Mouse (Mus musculus): ENCODE results near the gene Neb. TPM values are rescaled to one million over a fixed set of nuclear protein-coding genes. Genes with fewer than 3 reads are reported as not detected.

Neb gene
- total and polyA plus RNA-seq, 2 experiments from 2014 or later = 0.80 to 3.7 TPM

- Histone ChIP-seq H3K36me3 (ENCODE audit: insufficient read depth, low read length) (no peaks in the 10 kb centered on the region), H3K27me3 (ENCODE audit: insufficient read depth, low read length) (no peaks in the 10 kb centered on the region), H3K4me1 (ENCODE audit: insufficient read depth, low read length) (no peaks in the 10 kb centered on the region), H3K9ac (replicated peaks; ENCODE audit: low read length, poor library complexity, severe bottlenecking) (no peak overlapping the region), H3K9me3 (ENCODE audit: low read length) (no peaks in the 10 kb centered on the region), H3K27ac (ENCODE audit: low read depth, low read length) (no peak overlapping the region), H3K4me2 (ENCODE audit: low read depth, low read length, poor library complexity, severe bottlenecking) (no peak overlapping the region), H3K4me3 (ENCODE audit: low read depth, low read length) (no peak overlapping the region)
- DNase-seq (ENCODE audit: low spot score) = no peak
- 45% methylated on average over 2 of the region's 2 CpGs for WGBS
- ATAC-seq (ENCODE audit: low FRiP score) = no peak
- no peak for TF ChIP-seq CTCF (IDR thresholded peaks at IDR 0.05)
Measured at GRCm38 (mm10) chr2:52333535-52333934, 44.7 kb downstream of the Neb start.

- Histone ChIP-seq H3K4me3 (ENCODE audit: low read depth, low read length) (no peak overlapping the region), H3K4me2 (ENCODE audit: low read depth, low read length, poor library complexity, severe bottlenecking) (no peak overlapping the region), H3K9me3 (ENCODE audit: low read length) (no peaks in the 10 kb centered on the region), H3K27ac (ENCODE audit: low read depth, low read length) (no peak overlapping the region), H3K4me1 (ENCODE audit: insufficient read depth, low read length) (no peaks in the 10 kb centered on the region), H3K9ac (replicated peaks; ENCODE audit: low read length, poor library complexity, severe bottlenecking) (no peak overlapping the region), H3K36me3 (ENCODE audit: insufficient read depth, low read length) (no peaks in the 10 kb centered on the region), H3K27me3 (ENCODE audit: insufficient read depth, low read length) (no peaks in the 10 kb centered on the region)
- DNase-seq (ENCODE audit: low spot score) (no peak), ATAC-seq (ENCODE audit: low FRiP score) (no peak)
- TF ChIP-seq CTCF (IDR thresholded peaks at IDR 0.05) = no peak
- 91% methylated on average over 3 of the region's 3 CpGs for WGBS
Measured at GRCm38 (mm10) chr2:52331761-52332160, 46.5 kb downstream of the Neb start.

- TF ChIP-seq CTCF (IDR thresholded peaks at IDR 0.05) = no peak
- Histone ChIP-seq H3K36me3 (ENCODE audit: insufficient read depth, low read length) (no peaks in the 10 kb centered on the region), H3K4me1 (ENCODE audit: insufficient read depth, low read length) (no peaks in the 10 kb centered on the region), H3K9me3 (ENCODE audit: low read length) (no peaks in the 10 kb centered on the region), H3K9ac (replicated peaks; ENCODE audit: low read length, poor library complexity, severe bottlenecking) (no peak overlapping the region), H3K4me3 (ENCODE audit: low read depth, low read length) (no peak overlapping the region), H3K27me3 (ENCODE audit: insufficient read depth, low read length) (no peaks in the 10 kb centered on the region), H3K4me2 (ENCODE audit: low read depth, low read length, poor library complexity, severe bottlenecking) (no peak overlapping the region), H3K27ac (ENCODE audit: low read depth, low read length) (no peak overlapping the region)
- no peak for DNase-seq (ENCODE audit: low spot score)
- ATAC-seq (ENCODE audit: low FRiP score) = no peak
- WGBS = 66% methylated on average over 4 of the region's 4 CpGs
Measured at GRCm38 (mm10) chr2:52327244-52327815, 50.9 kb downstream of the Neb start.

- Histone ChIP-seq H3K27me3 (ENCODE audit: insufficient read depth, low read length) (no peaks in the 10 kb centered on the region), H3K9ac (replicated peaks; ENCODE audit: low read length, poor library complexity, severe bottlenecking) (no peak overlapping the region), H3K4me2 (ENCODE audit: low read depth, low read length, poor library complexity, severe bottlenecking) (no peak overlapping the region), H3K4me1 (ENCODE audit: insufficient read depth, low read length) (no peaks in the 10 kb centered on the region), H3K27ac (ENCODE audit: low read depth, low read length) (no peak overlapping the region), H3K4me3 (ENCODE audit: low read depth, low read length) (no peak overlapping the region), H3K9me3 (ENCODE audit: low read length) (no peaks in the 10 kb centered on the region), H3K36me3 (ENCODE audit: insufficient read depth, low read length) (no peaks in the 10 kb centered on the region)
- ATAC-seq (ENCODE audit: low FRiP score) (no peak), DNase-seq (ENCODE audit: low spot score) (no peak)
- TF ChIP-seq CTCF (IDR thresholded peaks at IDR 0.05) = no peak
- 94% methylated on average over 3 of the region's 3 CpGs for WGBS
Measured at GRCm38 (mm10) chr2:52321866-52322265, 56.4 kb downstream of the Neb start.

- WGBS = 91% methylated on average over 2 of the region's 2 CpGs
- no peak overlapping the region for H3K4me2 ChIP-seq (ENCODE audit: low read depth, low read length, poor library complexity, severe bottlenecking)
- H3K4me1 ChIP-seq (ENCODE audit: insufficient read depth, low read length) = no peaks in the 10 kb centered on the region
- no peak for DNase-seq (ENCODE audit: low spot score)
- no peak for ATAC-seq (ENCODE audit: low FRiP score)
- H3K27ac ChIP-seq (ENCODE audit: low read depth, low read length) = no peak overlapping the region
- H3K4me3 ChIP-seq (ENCODE audit: low read depth, low read length) = no peak overlapping the region
- no peak overlapping the region for H3K9ac ChIP-seq (replicated peaks; ENCODE audit: low read length, poor library complexity, severe bottlenecking)
- no peaks in the 10 kb centered on the region for H3K9me3 ChIP-seq (ENCODE audit: low read length)
- H3K36me3 ChIP-seq (ENCODE audit: insufficient read depth, low read length) = no peaks in the 10 kb centered on the region
- TF ChIP-seq CTCF (IDR thresholded peaks at IDR 0.05) = no peak
- H3K27me3 ChIP-seq (ENCODE audit: insufficient read depth, low read length) = no peaks in the 10 kb centered on the region
Measured at GRCm38 (mm10) chr2:52320175-52320574, 58.1 kb downstream of the Neb start.

GRCm38 (mm10) chr2:52319020-52319567, 59.2 kb downstream of the Neb start:
- no peaks in the 10 kb centered on the region for H3K9me3 ChIP-seq (ENCODE audit: low read length)
- no peak overlapping the region for H3K4me3 ChIP-seq (ENCODE audit: low read depth, low read length)
- H3K4me1 ChIP-seq (ENCODE audit: insufficient read depth, low read length) = no peaks in the 10 kb centered on the region
- no peak overlapping the region for H3K4me2 ChIP-seq (ENCODE audit: low read depth, low read length, poor library complexity, severe bottlenecking)
- no peaks in the 10 kb centered on the region for H3K36me3 ChIP-seq (ENCODE audit: insufficient read depth, low read length)
- TF ChIP-seq CTCF (IDR thresholded peaks at IDR 0.05) = no peak
- H3K27ac ChIP-seq (ENCODE audit: low read depth, low read length) = no peak overlapping the region
- DNase-seq (ENCODE audit: low spot score) = no peak
- H3K9ac ChIP-seq (replicated peaks; ENCODE audit: low read length, poor library complexity, severe bottlenecking) = no peak overlapping the region
- H3K27me3 ChIP-seq (ENCODE audit: insufficient read depth, low read length) = no peaks in the 10 kb centered on the region
- WGBS = 73% methylated on average over 5 of the region's 5 CpGs
- ATAC-seq (ENCODE audit: low FRiP score) = no peak
